Mouse (Mus musculus): ENCODE results near the gene Gm20388. TPM values are rescaled to one million over a fixed set of nuclear protein-coding genes. Genes with fewer than 3 reads are reported as not detected.
"Not testable (repeated sequence)": the region's sequence is repeated elsewhere in the genome, so short reads cannot be mapped to it uniquely, and the experiment has no call there.

The Gm20388 gene
- polyA plus RNA-seq, 1 experiment from 2014 or later = not detected

DNA sequence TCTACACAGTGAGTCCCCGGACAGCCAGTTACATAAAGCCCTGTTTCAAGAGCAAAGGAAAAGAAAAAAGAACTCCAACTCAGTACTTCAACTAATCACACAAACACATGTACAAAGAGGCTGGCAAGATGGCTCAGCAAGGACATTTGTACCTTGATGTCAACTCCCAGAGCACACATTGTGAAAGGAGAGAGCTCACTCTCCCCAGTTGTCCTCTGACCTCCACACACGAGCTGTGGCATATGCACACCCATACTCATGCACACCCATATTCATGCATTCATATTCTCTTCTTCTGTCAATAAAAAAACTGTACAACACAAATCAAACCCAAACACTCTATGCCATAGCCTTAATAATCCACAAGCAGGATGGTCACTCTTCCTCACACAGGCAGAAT lies 3110.2 kb downstream of the Gm20388 start:
- H3K4me3 ChIP-seq (ENCODE audit: control insufficient read depth in 1 of 2, insufficient read depth in 1 of 2, low read depth in 1 of 2, low read length in 2 of 2) = no peak overlapping the region
- peak overlapping the region in 1 of 2 experiments; percentile 26; a peak in 1 of 4 replicates for H3K27ac ChIP-seq (replicated peaks in 1 of 2; ENCODE audit: control insufficient read depth in 1 of 2, insufficient read depth in 1 of 2, low read depth in 2 of 2, low read length in 2 of 2)
- peaks cover 5% of the 10 kb centered on the region; the same call in 1 of the 2 replicates for H3K36me3 ChIP-seq (ENCODE audit: control insufficient read depth, insufficient read depth, low read length)
- H3K4me2 ChIP-seq (ENCODE audit: low read length) = no peak overlapping the region
- no peak overlapping the region for H3K9ac ChIP-seq (ENCODE audit: low read length)
- H3K27me3 ChIP-seq (ENCODE audit: control insufficient read depth, insufficient read depth, low read length) = no peaks in the 10 kb centered on the region
- H3K4me1 ChIP-seq (ENCODE audit: control insufficient read depth in 2 of 2, insufficient read depth in 2 of 2, low read length in 2 of 2) = peaks cover 17 to 52% of the 10 kb centered on the region in 2 experiments
- no peaks in the 10 kb centered on the region for H3K9me3 ChIP-seq (ENCODE audit: control insufficient read depth, low read length)
- no peak for ATAC-seq (ENCODE audit: insufficient number of reproducible peaks, insufficient read depth, low FRiP score, low read depth)
- 75% methylated on average over 2 of the region's 2 CpGs for WGBS

GRCm38 (mm10) chr8:123021259-123021658 lies 3110.6 kb downstream of the Gm20388 start:
- no peaks in the 10 kb centered on the region for H3K27me3 ChIP-seq (ENCODE audit: control insufficient read depth, insufficient read depth, low read length)
- no peak overlapping the region for H3K4me3 ChIP-seq (ENCODE audit: control insufficient read depth in 1 of 2, insufficient read depth in 1 of 2, low read depth in 1 of 2, low read length in 2 of 2)
- H3K4me1 ChIP-seq (ENCODE audit: control insufficient read depth in 2 of 2, insufficient read depth in 2 of 2, low read length in 2 of 2) = peaks cover 16 to 51% of the 10 kb centered on the region in 2 experiments
- 83% methylated on average over 1 of the region's 1 CpGs for WGBS
- H3K9me3 ChIP-seq (ENCODE audit: control insufficient read depth, low read length) = no peaks in the 10 kb centered on the region
- no peak overlapping the region for H3K9ac ChIP-seq (ENCODE audit: low read length)
- H3K27ac ChIP-seq (replicated peaks in 1 of 2; ENCODE audit: control insufficient read depth in 1 of 2, insufficient read depth in 1 of 2, low read depth in 2 of 2, low read length in 2 of 2) = no peak overlapping the region
- H3K4me2 ChIP-seq (ENCODE audit: low read length) = no peak overlapping the region
- H3K36me3 ChIP-seq (ENCODE audit: control insufficient read depth, insufficient read depth, low read length) = peaks cover 5% of the 10 kb centered on the region; the same call in 1 of the 2 replicates
- ATAC-seq (ENCODE audit: insufficient number of reproducible peaks, insufficient read depth, low FRiP score, low read depth) = no peak

DNA sequence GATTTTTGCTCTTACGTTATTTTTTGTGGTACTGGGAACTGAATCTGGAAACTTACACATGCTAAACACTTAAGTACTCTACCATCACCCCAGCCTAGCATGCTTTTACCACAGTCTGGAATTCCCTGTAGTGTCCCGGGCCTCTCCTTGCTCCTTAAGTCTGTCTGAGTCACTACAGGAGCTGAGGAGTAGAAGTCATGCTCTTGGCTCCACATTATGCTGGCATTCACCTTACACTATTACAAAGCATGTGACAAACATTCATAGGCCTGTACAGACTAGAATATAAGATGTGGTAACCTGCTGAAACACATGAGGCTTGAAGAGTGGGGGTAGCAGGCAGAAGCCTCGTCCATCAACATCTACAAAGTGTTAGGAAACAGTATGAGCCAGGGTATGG lies 3112.1 kb downstream of the Gm20388 start:
- Histone ChIP-seq H3K9me3 (ENCODE audit: control insufficient read depth, low read length) (no peaks in the 10 kb centered on the region), H3K4me3 (ENCODE audit: control insufficient read depth in 1 of 2, insufficient read depth in 1 of 2, low read depth in 1 of 2, low read length in 2 of 2) (no peak overlapping the region), H3K4me2 (ENCODE audit: low read length) (no peak overlapping the region), H3K27ac (replicated peaks in 1 of 2; ENCODE audit: control insufficient read depth in 1 of 2, insufficient read depth in 1 of 2, low read depth in 2 of 2, low read length in 2 of 2) (no peak overlapping the region), H3K9ac (ENCODE audit: low read length) (no peak overlapping the region), H3K27me3 (ENCODE audit: control insufficient read depth, insufficient read depth, low read length) (no peaks in the 10 kb centered on the region), H3K36me3 (ENCODE audit: control insufficient read depth, insufficient read depth, low read length) (peaks cover 5% of the 10 kb centered on the region; the same call in 1 of the 2 replicates), H3K4me1 (ENCODE audit: control insufficient read depth in 2 of 2, insufficient read depth in 2 of 2, low read length in 2 of 2) (peaks cover 14 to 47% of the 10 kb centered on the region in 2 experiments)
- ATAC-seq (ENCODE audit: insufficient number of reproducible peaks, insufficient read depth, low FRiP score, low read depth) = no peak
- WGBS = 62% methylated on average over 3 of the region's 3 CpGs

GRCm38 (mm10) chr8:123024226-123024625 lies 3113.6 kb downstream of the Gm20388 start:
- no peaks in the 10 kb centered on the region for H3K27me3 ChIP-seq (ENCODE audit: control insufficient read depth, insufficient read depth, low read length)
- no peak overlapping the region for H3K27ac ChIP-seq (replicated peaks in 1 of 2; ENCODE audit: control insufficient read depth in 1 of 2, insufficient read depth in 1 of 2, low read depth in 2 of 2, low read length in 2 of 2)
- H3K4me2 ChIP-seq (ENCODE audit: low read length) = no peak overlapping the region
- no peak overlapping the region for H3K9ac ChIP-seq (ENCODE audit: low read length)
- WGBS = 98% methylated on average over 2 of the region's 2 CpGs
- no peaks in the 10 kb centered on the region for H3K9me3 ChIP-seq (ENCODE audit: control insufficient read depth, low read length)
- H3K4me3 ChIP-seq (ENCODE audit: control insufficient read depth in 1 of 2, insufficient read depth in 1 of 2, low read depth in 1 of 2, low read length in 2 of 2) = no peak overlapping the region
- peaks cover 5% of the 10 kb centered on the region; the same call in 1 of the 2 replicates for H3K36me3 ChIP-seq (ENCODE audit: control insufficient read depth, insufficient read depth, low read length)
- no peak for ATAC-seq (ENCODE audit: insufficient number of reproducible peaks, insufficient read depth, low FRiP score, low read depth)
- H3K4me1 ChIP-seq (ENCODE audit: control insufficient read depth in 2 of 2, insufficient read depth in 2 of 2, low read length in 2 of 2) = peaks cover 4 to 32% of the 10 kb centered on the region in 2 experiments

DNA sequence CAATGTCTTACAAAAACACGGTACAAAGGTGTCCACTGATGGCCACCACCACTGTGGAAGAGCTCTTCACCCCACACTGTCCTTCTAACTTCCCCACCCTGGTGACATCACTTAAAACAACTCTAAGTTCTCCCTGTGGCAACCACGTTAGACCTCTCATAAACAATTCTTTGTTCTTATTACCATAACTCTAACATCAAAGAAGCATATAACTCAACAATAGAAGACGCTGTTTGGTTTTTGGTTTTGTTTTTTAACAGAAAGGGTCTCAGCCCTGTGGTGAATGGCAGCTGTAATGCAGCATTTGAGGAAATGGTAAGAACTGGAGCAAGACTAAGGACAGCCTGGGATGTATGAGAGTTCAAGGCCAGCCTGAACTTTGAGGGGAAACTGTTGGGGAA lies 3115.3 kb downstream of the Gm20388 start:
- 84% methylated on average over 3 of the region's 3 CpGs for WGBS
- Histone ChIP-seq H3K4me1 (ENCODE audit: control insufficient read depth in 2 of 2, insufficient read depth in 2 of 2, low read length in 2 of 2) (peaks cover 4 to 22% of the 10 kb centered on the region in 2 experiments), H3K9me3 (ENCODE audit: control insufficient read depth, low read length) (no peaks in the 10 kb centered on the region), H3K4me3 (ENCODE audit: control insufficient read depth in 1 of 2, insufficient read depth in 1 of 2, low read depth in 1 of 2, low read length in 2 of 2) (no peak overlapping the region), H3K27me3 (ENCODE audit: control insufficient read depth, insufficient read depth, low read length) (no peaks in the 10 kb centered on the region), H3K36me3 (ENCODE audit: control insufficient read depth, insufficient read depth, low read length) (peaks cover 5% of the 10 kb centered on the region; the same call in 1 of the 2 replicates), H3K9ac (ENCODE audit: low read length) (no peak overlapping the region), H3K4me2 (ENCODE audit: low read length) (no peak overlapping the region), H3K27ac (replicated peaks in 1 of 2; ENCODE audit: control insufficient read depth in 1 of 2, insufficient read depth in 1 of 2, low read depth in 2 of 2, low read length in 2 of 2) (no peak overlapping the region)
- ATAC-seq (ENCODE audit: insufficient number of reproducible peaks, insufficient read depth, low FRiP score, low read depth) = no peak

GRCm38 (mm10) chr8:123027786-123028185 lies 3117.1 kb downstream of the Gm20388 start:
- Histone ChIP-seq H3K36me3 (ENCODE audit: control insufficient read depth, insufficient read depth, low read length) (peaks cover 5% of the 10 kb centered on the region; the same call in 1 of the 2 replicates), H3K4me1 (ENCODE audit: control insufficient read depth in 2 of 2, insufficient read depth in 2 of 2, low read length in 2 of 2) (peaks cover 0 to 14% of the 10 kb centered on the region in 2 experiments; a peak in 2 of 4 replicates), H3K27ac (replicated peaks in 1 of 2; ENCODE audit: control insufficient read depth in 1 of 2, insufficient read depth in 1 of 2, low read depth in 2 of 2, low read length in 2 of 2) (no peak overlapping the region), H3K27me3 (ENCODE audit: control insufficient read depth, insufficient read depth, low read length) (no peaks in the 10 kb centered on the region), H3K9me3 (ENCODE audit: control insufficient read depth, low read length) (no peaks in the 10 kb centered on the region), H3K9ac (ENCODE audit: low read length) (no peak overlapping the region), H3K4me3 (ENCODE audit: control insufficient read depth in 1 of 2, insufficient read depth in 1 of 2, low read depth in 1 of 2, low read length in 2 of 2) (no peak overlapping the region), H3K4me2 (ENCODE audit: low read length) (no peak overlapping the region)
- WGBS = 84% methylated on average over 8 of the region's 8 CpGs
- ATAC-seq (ENCODE audit: insufficient number of reproducible peaks, insufficient read depth, low FRiP score, low read depth) = no peak

- H3K9ac ChIP-seq (ENCODE audit: low read length); H3K9me3 ChIP-seq (ENCODE audit: control insufficient read depth, low read length); H3K4me2 ChIP-seq (ENCODE audit: low read length); ATAC-seq (ENCODE audit: insufficient number of reproducible peaks, insufficient read depth, low FRiP score, low read depth); H3K36me3 ChIP-seq (ENCODE audit: control insufficient read depth, insufficient read depth, low read length); H3K27me3 ChIP-seq (ENCODE audit: control insufficient read depth, insufficient read depth, low read length); H3K27ac ChIP-seq (replicated peaks in 1 of 2; ENCODE audit: control insufficient read depth in 1 of 2, insufficient read depth in 1 of 2, low read depth in 2 of 2, low read length in 2 of 2); H3K4me3 ChIP-seq (ENCODE audit: control insufficient read depth in 1 of 2, insufficient read depth in 1 of 2, low read depth in 1 of 2, low read length in 2 of 2): not testable (repeated sequence)
- H3K4me1 ChIP-seq (ENCODE audit: control insufficient read depth in 2 of 2, insufficient read depth in 2 of 2, low read length in 2 of 2) = peaks cover 0 to 19% of the 10 kb centered on the region in 2 experiments; a peak in 2 of 4 replicates
- WGBS = 82% methylated on average over 4 of the region's 5 CpGs
Measured at GRCm38 (mm10) chr8:123030091-123030490, 3119.4 kb downstream of the Gm20388 start.

Measured in heart, embryonic 14.5 days (tissue).